Mouse (Mus musculus) liver, adult 2 months (tissue): ENCODE measurements around the gene Hmgcs1.

Experiments
- CTCF ChIP-seq: fragments of 200-500 bp; IDR thresholded peaks from 2 replicates; pipeline ENCODE4 v1.5.1; 2011; ENCODE audit warnings: low read depth, low read length, control low read depth
- POLR2A ChIP-seq: fragments of 200-500 bp; IDR thresholded peaks from 2 replicates; pipeline ENCODE4 v1.6.1; 2011; ENCODE audit warnings: low read length, control low read depth; ENCODE audit not compliant: insufficient read depth; ENCODE audit errors: extremely low read depth

DNA sequence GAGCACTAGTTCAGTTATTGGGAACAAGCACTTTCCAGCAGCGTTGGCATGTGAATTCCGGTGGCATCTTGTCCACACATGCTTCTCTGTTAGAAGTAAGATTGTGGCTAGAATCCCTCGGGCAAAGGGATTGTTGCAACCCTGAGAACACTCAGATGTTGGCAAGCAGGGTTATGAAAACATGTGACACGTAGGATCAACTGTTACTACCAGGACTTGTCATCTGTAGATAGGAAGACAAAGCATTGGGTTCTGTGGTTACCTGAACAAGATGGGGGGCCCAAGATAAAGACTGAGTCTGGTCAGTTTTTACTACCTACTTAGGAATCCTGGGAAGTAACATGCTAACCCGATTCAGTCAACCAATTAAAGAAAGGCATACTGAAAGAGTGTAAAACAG lies 18.8 kb downstream of the Hmgcs1 start:
- TF ChIP-seq CTCF (no peak), POLR2A (no peak)
